Mouse (Mus musculus) limb, embryonic 15.5 days (tissue): ENCODE measurements around the gene Reck. TPM values are rescaled to one million over a fixed set of nuclear protein-coding genes. Genes with fewer than 3 reads are reported as not detected.

Source experiments
- ATAC-seq: fragments of 200-750 bp; cut with Nextera tagmentation; 2 replicates; pipeline ENCODE4 v1.8.0; 2017; ENCODE audit warnings: low read depth, moderate TSS enrichment; ENCODE audit not compliant: insufficient number of reproducible peaks, low FRiP score, low TSS enrichment
- H3K27ac ChIP-seq: fragments of 300-500 bp; sonication (generic); 2 replicates; pipeline ENCODE4 v1.5.1; 2015; ENCODE audit warnings: moderate library complexity, mild to moderate bottlenecking, inconsistent platforms
- H3K27me3 ChIP-seq: fragments of 300-500 bp; sonication (generic); 2 replicates; pipeline ENCODE4 v1.6.1; 2015; ENCODE audit warnings: inconsistent platforms
- H3K36me3 ChIP-seq: fragments of 300-500 bp; sonication (generic); 2 replicates; pipeline ENCODE4 v1.6.1; 2015; ENCODE audit warnings: inconsistent platforms
- H3K4me1 ChIP-seq: fragments of 300-500 bp; sonication (generic); 2 replicates; pipeline ENCODE4 v1.6.1; 2015; ENCODE audit warnings: inconsistent platforms
- H3K4me2 ChIP-seq: fragments of 300-500 bp; sonication (generic); 2 replicates; pipeline ENCODE4 v1.6.1; 2015; ENCODE audit warnings: mild to moderate bottlenecking, inconsistent platforms
- H3K4me3 ChIP-seq: fragments of 300-500 bp; sonication (generic); 2 replicates; pipeline ENCODE4 v1.5.1; 2015; ENCODE audit warnings: mild to moderate bottlenecking, inconsistent platforms
- H3K9ac ChIP-seq: fragments of 300-500 bp; sonication (generic); 2 replicates; pipeline ENCODE4 v1.6.1; 2015; ENCODE audit warnings: inconsistent platforms
- H3K9me3 ChIP-seq: fragments of 300-500 bp; sonication (generic); 2 replicates; pipeline ENCODE4 v1.6.1; 2016; ENCODE audit warnings: inconsistent platforms
- WGBS: fragments of 180-500 bp; shearing (Covaris S2); methylation state at CpG from one replicate; pipeline ENCODE4 v1.1.7; 2015; 5-methylcytosine and 5-hydroxymethylcytosine counted together
- polyA plus RNA-seq: library from polyadenylated mRNA; unstranded; fragments of >200 nt; fragmentation: Nextera tagmentation; extraction: Ambion mirVana; gene quantifications from 2 replicates; pipeline ENCODE4 v1.2.1, GENCODE M21; 2015

Gene Reck
- polyA plus RNA-seq, 1 experiment from 2014 or later = 37.9 TPM

DNA sequence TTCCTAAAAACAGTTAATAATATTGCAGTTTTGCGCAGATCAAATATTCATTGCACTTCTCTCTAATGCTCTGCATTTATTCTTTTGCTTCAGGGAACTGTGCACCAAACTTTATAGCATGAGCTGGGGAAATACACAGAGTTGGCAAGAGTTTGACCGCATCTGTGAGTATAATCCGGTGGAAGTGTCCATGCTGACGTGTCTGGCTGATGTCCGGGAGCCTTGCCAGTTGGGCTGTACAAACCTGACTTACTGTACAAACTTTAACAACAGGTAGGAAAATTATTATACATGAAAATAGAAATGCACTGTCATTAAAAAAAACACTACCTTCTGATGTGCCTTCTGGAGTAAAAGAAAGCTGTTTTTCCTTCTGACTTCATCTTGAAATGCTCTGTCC lies 42.9 kb downstream of the Reck start:
- Histone ChIP-seq H3K4me3 (no peak overlapping the region), H3K4me1 (no peaks in the 10 kb centered on the region), H3K36me3 (peaks cover 31% of the 10 kb centered on the region), H3K9ac (no peak overlapping the region), H3K27me3 (no peaks in the 10 kb centered on the region), H3K9me3 (no peaks in the 10 kb centered on the region), H3K4me2 (no peak overlapping the region), H3K27ac (no peak overlapping the region)
- 82% methylated on average over 5 of the region's 5 CpGs for WGBS
- ATAC-seq = no peak

DNA sequence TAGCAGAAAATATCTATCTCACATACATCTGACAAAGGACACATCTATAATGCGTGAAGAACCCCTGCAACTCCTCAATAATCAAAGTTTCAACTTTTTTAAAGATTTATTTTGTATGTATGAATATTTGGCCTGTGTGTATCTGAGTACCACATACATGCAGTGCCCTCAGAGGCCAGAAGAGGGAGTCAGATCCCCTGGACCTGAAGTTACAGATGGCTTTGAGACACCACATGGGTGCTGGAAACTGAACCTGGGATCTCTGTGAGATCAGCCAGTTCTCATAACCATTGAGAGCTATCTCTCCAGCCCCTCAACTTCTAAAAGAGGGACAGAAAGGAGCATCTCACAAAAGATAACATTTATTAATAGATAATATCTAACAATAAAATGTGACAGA lies 45.3 kb downstream of the Reck start:
- Histone ChIP-seq H3K36me3 (peaks cover 45% of the 10 kb centered on the region), H3K27ac (no peak overlapping the region), H3K4me1 (no peaks in the 10 kb centered on the region; the same call in 1 of the 2 replicates), H3K9ac (no peak overlapping the region), H3K4me3 (no peak overlapping the region), H3K4me2 (no peak overlapping the region), H3K27me3 (no peaks in the 10 kb centered on the region), H3K9me3 (no peaks in the 10 kb centered on the region)
- ATAC-seq = no peak
- 96% methylated on average over 1 of the region's 1 CpGs for WGBS

DNA sequence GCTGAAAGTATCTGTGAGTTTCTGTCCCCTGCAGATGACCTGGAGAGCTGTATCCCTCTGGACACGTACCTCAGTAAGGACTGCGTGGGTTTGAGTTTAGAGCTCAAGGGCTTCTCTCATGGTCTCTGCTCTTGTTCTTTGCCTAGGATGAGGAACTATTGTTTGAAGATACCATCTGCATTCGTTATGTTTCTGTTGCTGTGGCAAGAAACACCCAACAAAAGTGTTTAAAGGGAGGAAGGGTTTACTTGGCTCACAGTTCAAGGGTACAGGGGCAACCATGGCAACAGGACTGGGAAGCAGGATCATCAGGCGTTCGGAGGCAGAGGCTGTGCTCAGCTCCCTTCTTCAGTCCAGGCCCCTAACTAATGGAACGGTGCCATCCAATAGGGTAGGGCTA lies 49.8 kb downstream of the Reck start:
- H3K36me3 ChIP-seq = peaks cover 69% of the 10 kb centered on the region
- ATAC-seq = no peak

DNA sequence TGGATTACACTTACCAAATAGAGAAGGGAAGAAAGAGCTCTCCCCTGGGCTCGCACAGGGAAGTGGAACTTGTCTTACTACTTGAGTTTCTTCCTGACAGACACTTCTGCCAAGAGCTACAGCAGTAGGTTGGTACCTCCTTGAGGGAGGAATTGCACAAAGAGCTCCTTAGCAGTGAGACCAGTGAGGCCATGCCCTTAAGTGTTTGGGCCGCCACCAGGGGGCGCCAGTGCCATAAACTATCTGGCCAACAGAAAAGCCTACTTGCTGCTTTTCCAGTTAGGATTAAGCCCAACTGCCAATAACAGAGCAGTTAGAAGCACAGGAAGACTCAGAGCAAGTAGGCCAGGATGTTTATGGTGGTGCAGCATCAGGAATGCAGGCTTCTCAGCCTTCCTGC lies 50.4 kb downstream of the Reck start:
- ATAC-seq = peak; percentile 52; the same call in 1 of the 2 replicates
- WGBS = 19% methylated on average over 3 of the region's 3 CpGs
- no peaks in the 10 kb centered on the region; the same call in 1 of the 2 replicates for H3K4me1 ChIP-seq
- peaks cover 71% of the 10 kb centered on the region for H3K36me3 ChIP-seq
- no peak overlapping the region for H3K9ac ChIP-seq
- H3K27ac ChIP-seq = no peak overlapping the region
- no peak overlapping the region for H3K4me2 ChIP-seq
- no peak overlapping the region for H3K4me3 ChIP-seq
- H3K27me3 ChIP-seq = no peaks in the 10 kb centered on the region
- H3K9me3 ChIP-seq = no peaks in the 10 kb centered on the region

More for the DNA sequence above, 49.8 kb downstream of the Reck start:
- Histone ChIP-seq H3K4me1 (no peaks in the 10 kb centered on the region; the same call in 1 of the 2 replicates), H3K9ac (no peak overlapping the region), H3K4me3 (no peak overlapping the region), H3K4me2 (no peak overlapping the region), H3K9me3 (no peaks in the 10 kb centered on the region), H3K27me3 (no peaks in the 10 kb centered on the region), H3K27ac (no peak overlapping the region)
- 88% methylated on average over 6 of the region's 6 CpGs for WGBS

DNA sequence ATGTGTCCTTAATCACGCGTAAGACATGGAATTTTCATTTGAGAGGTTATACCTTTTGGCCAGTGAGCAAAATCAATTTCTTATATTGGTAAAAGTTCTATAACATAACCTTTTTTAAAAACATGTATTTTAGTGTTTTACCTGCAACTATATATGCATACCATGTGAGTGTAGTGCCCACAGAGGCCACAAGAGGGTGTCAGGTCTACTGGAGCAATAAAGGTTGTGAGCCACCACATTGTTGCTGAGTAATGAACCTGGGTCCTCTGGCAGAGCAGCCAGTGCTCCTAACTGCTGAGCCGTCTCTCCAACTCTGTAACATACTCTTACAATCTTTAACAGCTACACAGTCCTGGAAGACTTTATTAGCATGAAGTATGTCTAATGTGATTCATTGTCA lies 52.5 kb downstream of the Reck start:
- H3K4me3 ChIP-seq = no peak overlapping the region
- 91% methylated on average over 3 of the region's 3 CpGs for WGBS
- ATAC-seq = no peak
- H3K27ac ChIP-seq = no peak overlapping the region
- no peaks in the 10 kb centered on the region for H3K27me3 ChIP-seq
- no peaks in the 10 kb centered on the region for H3K9me3 ChIP-seq
- H3K4me1 ChIP-seq = no peaks in the 10 kb centered on the region; the same call in 1 of the 2 replicates
- H3K9ac ChIP-seq = no peak overlapping the region
- H3K36me3 ChIP-seq = peaks cover 84% of the 10 kb centered on the region
- no peak overlapping the region for H3K4me2 ChIP-seq

DNA sequence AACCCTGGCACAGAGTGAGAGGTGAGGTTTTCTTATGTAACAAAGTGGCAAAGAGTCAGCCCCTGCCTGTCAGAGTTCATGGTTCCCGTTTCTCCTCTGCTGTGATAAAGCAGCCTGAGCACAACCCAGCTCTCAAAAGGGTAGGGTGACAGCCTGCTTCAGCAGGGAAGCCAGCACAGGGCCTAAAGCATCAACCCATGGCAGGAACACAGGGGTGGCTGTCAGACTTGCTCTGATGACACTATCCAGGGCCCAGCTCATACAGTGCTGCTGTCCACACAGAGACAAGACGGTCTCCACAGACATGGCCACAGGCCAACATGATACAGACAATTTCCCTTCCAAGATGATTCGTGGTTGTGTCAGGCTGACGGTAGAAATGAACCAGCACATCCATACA lies 56.5 kb downstream of the Reck start:
- no peak overlapping the region for H3K4me2 ChIP-seq
- no peak overlapping the region for H3K4me3 ChIP-seq
- 89% methylated on average over 4 of the region's 4 CpGs for whole genome bisulfite sequencing
- no peak for ATAC-seq
- no peak overlapping the region for H3K27ac ChIP-seq
- no peaks in the 10 kb centered on the region for H3K27me3 ChIP-seq
- no peak overlapping the region for H3K9ac ChIP-seq
- H3K9me3 ChIP-seq = no peaks in the 10 kb centered on the region
- H3K4me1 ChIP-seq = no peaks in the 10 kb centered on the region
- H3K36me3 ChIP-seq = peaks cover 74% of the 10 kb centered on the region

DNA sequence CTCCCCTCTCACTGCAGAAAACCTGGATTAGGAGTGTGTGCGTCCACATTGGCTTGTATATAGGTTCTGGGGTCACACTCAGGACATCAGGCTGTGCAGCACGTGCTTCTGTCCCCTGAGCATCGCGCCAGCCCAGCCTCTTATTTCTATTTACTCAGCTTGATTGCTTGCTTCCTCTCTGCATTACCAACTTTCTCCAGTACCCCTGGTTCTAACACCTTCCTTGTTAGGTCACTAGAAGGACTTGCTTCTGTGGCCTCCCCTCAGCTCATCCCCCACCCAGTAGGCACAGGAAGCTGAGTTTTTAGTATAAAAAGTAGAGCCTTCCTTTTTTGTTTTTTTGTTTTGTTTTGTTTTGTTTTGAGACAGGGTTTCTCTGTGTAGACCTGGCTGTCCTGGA lies 60.9 kb downstream of the Reck start:
- no peak for ATAC-seq
- Histone ChIP-seq H3K27ac (no peak overlapping the region), H3K9ac (no peak overlapping the region), H3K36me3 (peaks cover 61% of the 10 kb centered on the region), H3K4me1 (no peaks in the 10 kb centered on the region), H3K4me2 (no peak overlapping the region), H3K9me3 (no peaks in the 10 kb centered on the region), H3K27me3 (no peaks in the 10 kb centered on the region), H3K4me3 (no peak overlapping the region)
- 79% methylated on average over 4 of the region's 4 CpGs for WGBS

DNA sequence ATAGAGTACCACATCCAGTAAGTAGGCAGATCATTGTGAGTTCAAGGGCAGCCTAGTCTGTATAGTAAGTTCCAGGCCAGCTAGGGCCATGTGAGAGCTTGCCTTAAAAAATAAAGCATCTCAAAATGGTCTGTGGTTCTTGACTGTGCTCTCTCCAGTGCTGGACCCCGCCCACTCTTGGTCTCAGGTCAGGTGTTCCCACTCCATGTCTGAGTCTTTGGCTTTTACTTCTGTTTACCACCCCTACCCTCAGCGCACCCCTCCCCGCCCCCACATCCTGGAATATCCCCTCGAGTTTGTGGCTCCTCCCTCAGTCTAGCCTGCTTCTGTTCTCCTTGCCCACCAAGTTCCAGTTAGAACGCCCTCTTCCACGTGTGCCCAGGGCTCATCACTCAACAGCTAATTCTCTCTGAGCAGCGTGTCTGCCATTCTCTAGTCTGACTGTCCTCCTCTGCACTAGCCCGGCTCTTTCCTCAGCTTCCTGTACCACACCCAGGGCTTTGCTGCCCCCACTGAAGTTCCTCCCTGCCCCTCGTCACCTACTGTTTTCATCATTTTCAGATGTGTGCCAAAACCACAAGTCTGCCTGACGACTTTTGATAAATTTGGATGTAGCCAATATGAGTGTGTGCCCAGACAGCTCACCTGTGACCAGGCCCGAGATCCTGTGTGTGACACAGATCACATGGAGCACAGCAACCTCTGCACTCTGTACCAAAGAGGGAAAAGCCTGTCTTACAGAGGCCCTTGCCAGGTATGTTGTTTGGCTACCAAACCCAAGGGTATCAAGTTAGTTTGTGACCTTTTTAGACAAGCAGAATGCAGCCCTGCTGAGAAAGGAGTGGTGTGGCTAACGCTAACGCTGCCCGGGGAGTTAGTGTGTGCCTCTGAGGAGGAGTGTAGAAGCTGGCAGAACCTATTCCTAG lies 61.7 kb downstream of the Reck start:
- no peak overlapping the region for H3K9ac ChIP-seq
- WGBS = 73% methylated on average over 14 of the region's 14 CpGs
- no peak overlapping the region for H3K4me3 ChIP-seq
- H3K4me2 ChIP-seq = no peak overlapping the region
- no peaks in the 10 kb centered on the region for H3K4me1 ChIP-seq
- H3K27me3 ChIP-seq = no peaks in the 10 kb centered on the region
- H3K36me3 ChIP-seq = peaks cover 61% of the 10 kb centered on the region
- no peak overlapping the region for H3K27ac ChIP-seq
- H3K9me3 ChIP-seq = no peaks in the 10 kb centered on the region
- no peak for ATAC-seq

DNA sequence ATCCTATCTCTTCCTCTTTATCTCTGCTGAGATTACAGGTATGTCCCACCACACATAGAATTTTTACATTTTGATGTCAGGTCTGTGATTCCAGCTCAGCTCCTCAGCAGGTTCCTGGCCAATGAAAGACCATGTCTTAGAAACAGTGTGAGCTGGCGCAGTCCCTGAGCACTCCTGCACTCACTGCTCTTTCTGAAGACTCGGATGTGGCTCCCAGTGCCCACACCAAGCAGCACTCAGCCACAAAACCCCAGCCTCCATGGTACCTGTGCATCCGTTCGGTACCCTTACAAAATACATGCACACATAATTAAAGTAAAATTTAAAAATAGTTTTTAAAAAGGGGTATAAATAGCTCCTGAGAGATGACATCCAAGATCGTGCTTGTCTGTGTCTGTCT lies 66.0 kb downstream of the Reck start:
- WGBS = 83% methylated on average over 5 of the region's 5 CpGs
- ATAC-seq = no peak
- Histone ChIP-seq H3K9me3 (no peaks in the 10 kb centered on the region), H3K27me3 (no peaks in the 10 kb centered on the region), H3K4me3 (no peak overlapping the region), H3K36me3 (peaks cover 74% of the 10 kb centered on the region), H3K4me1 (no peaks in the 10 kb centered on the region), H3K9ac (no peak overlapping the region), H3K4me2 (no peak overlapping the region), H3K27ac (no peak overlapping the region)

DNA sequence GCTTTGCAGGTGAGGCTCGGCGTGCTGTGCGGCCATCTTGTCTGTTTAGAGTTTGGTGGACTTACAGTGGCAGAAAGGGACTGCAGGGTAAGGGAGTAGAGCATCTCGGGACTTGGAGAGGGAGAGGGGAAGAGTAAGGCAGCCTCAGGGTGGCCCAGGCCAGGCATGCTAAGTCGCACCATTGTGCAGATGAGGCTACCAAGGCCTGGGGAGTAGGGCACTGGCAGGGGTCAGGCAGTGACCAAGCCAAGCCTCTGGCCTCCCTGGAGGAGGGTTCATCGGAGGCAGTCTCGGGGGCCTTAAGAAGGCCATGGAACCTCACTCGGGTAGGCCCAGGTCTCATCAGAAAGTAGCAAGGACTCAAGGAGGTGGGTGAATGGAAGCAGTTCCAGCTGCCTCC lies 67.1 kb downstream of the Reck start:
- H3K27me3 ChIP-seq = no peaks in the 10 kb centered on the region
- H3K9ac ChIP-seq = no peak overlapping the region
- H3K9me3 ChIP-seq = no peaks in the 10 kb centered on the region
- H3K36me3 ChIP-seq = peaks cover 66% of the 10 kb centered on the region
- H3K27ac ChIP-seq = no peak overlapping the region
- H3K4me2 ChIP-seq = no peak overlapping the region
- ATAC-seq = no peak
- H3K4me3 ChIP-seq = no peak overlapping the region
- 82% methylated on average over 8 of the region's 8 CpGs for WGBS
- H3K4me1 ChIP-seq = no peaks in the 10 kb centered on the region

DNA sequence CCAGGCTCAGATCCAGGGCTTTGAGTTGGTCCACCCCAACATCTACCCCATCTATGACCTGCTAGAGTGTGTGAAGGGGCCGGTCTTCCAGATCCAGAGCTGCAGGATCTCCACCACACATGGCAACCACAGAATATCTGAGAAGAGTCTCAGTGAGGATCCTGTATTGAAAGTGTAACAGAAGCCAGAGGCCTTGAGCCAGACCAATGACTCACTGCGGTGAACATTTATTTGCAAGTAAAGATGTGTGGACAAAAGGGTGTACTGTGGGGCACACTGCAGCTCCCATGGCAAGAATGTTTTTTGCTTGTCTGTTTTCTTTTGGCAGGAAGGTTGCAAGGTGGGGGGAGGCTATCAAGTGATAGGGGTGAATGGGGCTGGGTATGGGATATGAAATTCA lies 72.2 kb downstream of the Reck start:
- H3K27me3 ChIP-seq = no peaks in the 10 kb centered on the region
- no peak overlapping the region for H3K4me3 ChIP-seq
- H3K4me1 ChIP-seq = no peaks in the 10 kb centered on the region
- ATAC-seq = no peak
- H3K27ac ChIP-seq = no peak overlapping the region
- H3K36me3 ChIP-seq = peaks cover 28% of the 10 kb centered on the region
- no peak overlapping the region for H3K4me2 ChIP-seq
- WGBS = 96% methylated on average over 2 of the region's 2 CpGs
- H3K9ac ChIP-seq = no peak overlapping the region
- no peaks in the 10 kb centered on the region for H3K9me3 ChIP-seq

DNA sequence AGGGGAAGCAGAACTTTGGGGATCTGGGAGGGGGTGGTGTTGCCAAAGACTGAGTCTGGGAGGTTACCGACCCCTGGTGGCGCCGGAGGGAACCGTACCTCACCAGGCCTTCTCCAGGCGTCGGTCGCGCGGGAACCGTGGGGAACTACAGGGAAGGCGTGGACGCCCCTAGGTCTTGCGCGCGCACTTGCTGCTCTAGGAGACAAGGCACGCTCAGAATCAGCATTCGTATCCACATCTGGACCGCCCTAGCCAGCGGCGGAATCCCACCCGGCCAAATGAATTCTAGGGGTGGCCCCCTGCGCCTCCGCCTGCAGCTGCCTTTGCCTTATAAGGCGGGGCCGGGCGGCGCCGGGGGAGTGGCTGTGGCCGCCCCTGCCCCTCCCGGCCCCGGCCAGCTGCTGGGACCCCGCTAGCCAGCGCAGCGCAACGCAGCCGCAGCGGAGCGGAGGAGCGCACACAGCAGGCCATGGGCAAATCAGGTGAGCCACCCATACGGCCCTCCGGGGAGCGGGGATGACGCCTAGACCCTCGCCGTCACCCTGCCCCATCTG lies 82.0 kb downstream of the Reck start, which contains the start of gene Glipr2:
TSS of gene Glipr2 (plus strand) at position 110 of the 554 bp plus-strand sequence.
- no peaks in the 10 kb centered on the region for H3K36me3 ChIP-seq
- H3K9me3 ChIP-seq = no peaks in the 10 kb centered on the region
- peak within 1 kb of the TSS; percentile 50 for H3K9ac ChIP-seq
- peak within 1 kb of the TSS; percentile 62 for H3K4me3 ChIP-seq
- peak within 1 kb of the TSS; percentile 85 for H3K27ac ChIP-seq
- H3K4me1 ChIP-seq = peaks cover 31% of the 10 kb centered on the region
- ATAC-seq = peak; percentile 88
- WGBS = under 1% methylated on average over 45 of the region's 45 CpGs
- no peaks in the 10 kb centered on the region for H3K27me3 ChIP-seq
- H3K4me2 ChIP-seq = peak within 1 kb of the TSS; percentile 93
